Mouse (Mus musculus) layer of hippocampus, adult 2 months (tissue): ENCODE data around the gene Catsperg1. TPM values are rescaled to one million over a fixed set of nuclear protein-coding genes. Genes with fewer than 3 reads are reported as not detected.
"Not testable (repeated sequence)": the region's sequence is repeated elsewhere in the genome, so short reads cannot be mapped to it uniquely, and the experiment has no call there.

Experiments
- DNase-seq, 2 experiments: peaks; one replicate each; pipeline ENCODE4 v3.0.0; 2022; ENCODE audit warnings: low spot score in 2 of 2
- H3K27ac ChIP-seq: fragments of 200-600 bp; 2 replicates; pipeline ENCODE4 v1.8.1; 2022
- H3K4me3 ChIP-seq: fragments of 200-600 bp; 2 replicates; pipeline ENCODE4 v1.8.1; 2022; ENCODE audit warnings: mild to moderate bottlenecking
- CTCF ChIP-seq: fragments of 200-600 bp; conservative IDR thresholded peaks from 2 replicates; pipeline ENCODE4 v1.8.1; 2022; ENCODE audit warnings: antibody characterized with exemption, mild to moderate bottlenecking, moderate library complexity
- total RNA-seq, 2 experiments: library from RNA; stranded (reverse); gene quantifications; 2 replicates each; pipeline ENCODE4 v1.2.3; 2021

Catsperg1 gene
- total RNA-seq, 2 experiments from 2014 or later = 1.2 to 2.4 TPM

DNA sequence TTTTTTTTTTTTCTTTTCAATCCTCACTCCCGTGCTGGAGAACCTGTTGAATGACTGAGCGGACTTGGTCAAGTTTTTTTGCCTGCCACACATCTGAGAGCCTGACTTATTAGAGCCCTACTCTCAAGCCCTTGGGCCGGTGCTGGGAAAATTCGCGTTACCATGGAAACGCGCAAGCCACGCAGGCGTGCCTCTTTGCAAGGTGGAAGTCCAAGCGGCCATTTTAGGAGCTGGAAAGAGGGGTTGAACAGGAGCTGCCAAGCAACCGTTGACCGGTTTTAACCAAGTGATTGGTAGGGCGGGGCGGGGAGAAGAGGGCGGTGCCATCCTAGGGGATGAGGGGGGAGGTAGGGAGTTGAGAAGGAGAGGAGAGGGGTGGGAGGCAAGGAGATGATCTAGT lies 1.0 kb upstream of the Catsperg1 start:
- no peak for DNase-seq
- no peak for TF ChIP-seq CTCF
- H3K27ac ChIP-seq = no peak overlapping the region

GRCm38 (mm10) chr7:29214236-29214635 lies 401 bp upstream of the Catsperg1 start:
- DNase-seq = no peak
- TF ChIP-seq CTCF = no peak
- Histone ChIP-seq H3K27ac (no peak overlapping the region), H3K4me3 (no peak overlapping the region)

More for the DNA sequence above, 1.0 kb upstream of the Catsperg1 start:
- H3K4me3 ChIP-seq = no peak overlapping the region

- not testable (repeated sequence) for DNase-seq, H3K27ac ChIP-seq, H3K4me3 ChIP-seq
Measured at GRCm38 (mm10) chr7:29212775-29213560, 867 bp downstream of the Catsperg1 start.

DNA sequence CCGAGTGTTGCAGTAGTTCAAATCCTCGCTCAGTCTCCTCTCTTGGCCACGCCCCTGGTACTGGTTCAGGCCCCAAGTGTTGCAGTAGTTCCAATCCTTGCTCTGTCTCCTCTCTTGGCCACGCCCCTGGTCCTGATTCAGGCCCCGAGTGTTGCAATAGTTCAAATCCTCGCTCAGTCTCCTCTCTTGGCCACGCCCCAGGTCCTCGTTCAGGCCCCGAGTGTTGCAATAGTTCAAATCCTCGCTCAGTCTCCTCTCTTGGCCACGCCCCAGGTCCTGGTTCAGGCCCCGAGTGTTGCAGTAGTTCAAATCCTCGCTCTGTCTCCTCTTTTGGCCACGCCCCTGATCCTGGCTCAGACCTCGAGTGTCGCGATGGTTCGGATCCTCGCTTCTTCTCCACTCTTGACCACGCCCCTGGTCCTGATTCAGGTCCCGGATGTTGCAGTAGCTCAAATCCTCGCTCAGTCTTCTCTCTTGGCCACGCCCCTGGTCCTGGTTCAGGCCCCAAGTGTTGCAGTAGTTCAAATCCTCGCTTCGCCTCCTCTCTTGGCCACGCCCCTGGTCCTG lies 1.6 kb downstream of the Catsperg1 start:
- H3K4me3 ChIP-seq = no peak overlapping the region
- TF ChIP-seq CTCF = no peak
- no peak for DNase-seq
- no peak overlapping the region for H3K27ac ChIP-seq

GRCm38 (mm10) chr7:29211415-29212198 lies 2.2 kb downstream of the Catsperg1 start:
- no peak for TF ChIP-seq CTCF
- H3K4me3 ChIP-seq = peak overlapping the region; percentile 45
- H3K27ac ChIP-seq = peak overlapping the region; percentile 56; the same call in 1 of the 2 replicates
- peak; percentile 36 to 38 for DNase-seq

- DNase-seq = not testable (repeated sequence)
- H3K4me3 ChIP-seq = peak overlapping the region; percentile 45
- peak overlapping the region; percentile 56; the same call in 1 of the 2 replicates for H3K27ac ChIP-seq
Measured at GRCm38 (mm10) chr7:29211013-29211412, 2.8 kb downstream of the Catsperg1 start.

GRCm38 (mm10) chr7:29202577-29202976 lies 11.3 kb downstream of the Catsperg1 start:
- Histone ChIP-seq H3K4me3 (no peak overlapping the region), H3K27ac (no peak overlapping the region)
- no peak for TF ChIP-seq CTCF
- DNase-seq = no peak

- not testable (repeated sequence) for H3K4me3 ChIP-seq, H3K27ac ChIP-seq, DNase-seq
Measured at GRCm38 (mm10) chr7:29194230-29194629, 19.6 kb downstream of the Catsperg1 start.

DNA sequence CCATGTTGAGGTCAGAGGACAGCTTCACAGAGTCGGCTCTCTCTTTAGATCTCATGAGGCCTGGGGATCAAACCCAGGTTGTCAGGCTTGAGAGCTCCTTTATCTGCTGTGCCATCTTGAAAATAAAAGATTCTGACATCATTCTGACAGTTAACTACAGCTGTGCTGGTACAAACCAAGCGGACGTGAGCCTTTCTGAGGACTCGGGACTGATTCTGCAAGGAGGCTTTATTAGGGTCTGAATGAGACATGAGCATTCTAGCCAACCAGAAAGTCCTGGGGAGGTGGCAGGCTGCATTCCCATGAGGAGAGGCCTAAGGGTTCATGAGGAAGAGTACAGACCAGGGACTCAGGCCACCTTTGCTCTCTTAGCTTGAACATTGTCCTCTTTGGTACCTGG lies 32.5 kb downstream of the Catsperg1 start:
- H3K27ac ChIP-seq, H3K4me3 ChIP-seq, DNase-seq: not testable (repeated sequence)

DNA sequence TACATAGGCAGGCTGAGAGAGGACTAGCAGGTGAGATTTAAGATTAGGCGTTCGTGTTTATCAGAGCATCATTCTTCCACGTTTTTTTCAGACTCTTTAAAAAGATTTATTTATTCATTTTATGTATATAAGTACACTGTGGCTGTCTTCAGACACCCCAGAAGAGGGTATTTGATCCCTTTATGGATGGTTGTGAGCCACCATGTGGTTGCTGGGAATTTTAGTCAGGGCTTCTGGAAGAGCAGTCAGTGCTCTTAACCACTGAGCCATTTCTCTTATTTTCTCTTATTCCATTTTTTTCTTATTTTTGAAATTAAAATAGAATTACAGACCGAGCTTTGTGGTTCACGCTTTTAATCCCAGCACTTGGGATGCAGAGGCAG lies 33.0 kb downstream of the Catsperg1 start:
- H3K4me3 ChIP-seq = peak overlapping the region; percentile 83
- TF ChIP-seq CTCF = no peak
- H3K27ac ChIP-seq = peak overlapping the region; percentile 91
- DNase-seq = no peak

- DNase-seq = peak; percentile 94 to 98
- peak; percentile 68 for TF ChIP-seq CTCF
- Histone ChIP-seq H3K4me3 (peak within 1 kb of the TSS; percentile 83), H3K27ac (peak within 1 kb of the TSS; percentile 91)
Measured at GRCm38 (mm10) chr7:29180077-29180853, 33.6 kb downstream of the Catsperg1 start, which contains the start of gene Psmd8. Gene Psmd8 (minus strand): TSS chr7:29180701.

GRCm38 (mm10) chr7:29179323-29179722 lies 34.5 kb downstream of the Catsperg1 start:
- TF ChIP-seq CTCF = no peak
- Histone ChIP-seq H3K27ac (no peak overlapping the region), H3K4me3 (peak overlapping the region; percentile 83)
- no peak for DNase-seq

DNA sequence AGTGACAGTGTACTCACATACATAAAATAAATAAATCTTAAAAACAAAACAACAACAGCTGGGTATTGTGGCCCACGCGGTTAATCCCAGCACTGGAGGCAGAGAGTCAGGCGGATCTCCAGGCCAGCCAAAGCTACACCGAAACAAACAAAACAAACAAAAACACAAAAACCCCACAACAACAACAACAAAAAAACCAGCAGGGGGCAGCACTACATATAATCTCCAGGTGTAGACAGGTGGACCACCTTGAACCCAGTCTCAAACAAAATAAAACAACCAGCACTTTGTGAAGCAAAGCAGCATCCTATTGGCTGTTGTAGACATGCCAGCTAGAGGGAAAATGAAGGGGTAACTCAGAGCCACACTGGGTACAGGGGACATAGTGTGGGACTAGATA lies 35.7 kb downstream of the Catsperg1 start:
- no peak for DNase-seq
- H3K27ac ChIP-seq = no peak overlapping the region
- peak; percentile 58 for TF ChIP-seq CTCF
- no peak overlapping the region for H3K4me3 ChIP-seq
